Mouse (Mus musculus) heart, embryonic 12.5 days (tissue): ENCODE results near the gene Ier5. TPM values are rescaled to one million over a fixed set of nuclear protein-coding genes. Genes with fewer than 3 reads are reported as not detected.
A peak's percentile ranks its signal among the peaks of the same experiment; 100 is the strongest.

Experiments used
- ATAC-seq: fragments of 200-750 bp; cut with Nextera tagmentation; 2 replicates; pipeline ENCODE4 v1.8.0; 2017; ENCODE audit warnings: moderate TSS enrichment, moderate library complexity; ENCODE audit not compliant: insufficient number of reproducible peaks, low FRiP score
- H3K27ac ChIP-seq: fragments of 300-500 bp; sonication (generic); 2 replicates; pipeline ENCODE4 v1.5.1; 2016; ENCODE audit warnings: mild to moderate bottlenecking, moderate library complexity; ENCODE audit not compliant: poor library complexity, severe bottlenecking
- H3K27me3 ChIP-seq: fragments of 300-500 bp; sonication (generic); replicated peaks from 2 replicates; pipeline ENCODE4 v1.6.1; 2016; ENCODE audit warnings: mild to moderate bottlenecking, moderate library complexity
- H3K36me3 ChIP-seq: fragments of 300-500 bp; sonication (generic); 2 replicates; pipeline ENCODE4 v1.6.1; 2016; ENCODE audit warnings: mild to moderate bottlenecking, moderate library complexity
- H3K4me1 ChIP-seq: fragments of 300-500 bp; sonication (generic); replicated peaks from 2 replicates; pipeline ENCODE4 v1.6.1; 2016; ENCODE audit warnings: mild to moderate bottlenecking
- H3K4me2 ChIP-seq: fragments of 300-500 bp; sonication (generic); 2 replicates; pipeline ENCODE4 v1.6.1; 2016; ENCODE audit warnings: mild to moderate bottlenecking, moderate library complexity
- H3K4me3 ChIP-seq: fragments of 300-500 bp; sonication (generic); 2 replicates; pipeline ENCODE4 v1.5.1; 2016; ENCODE audit warnings: mild to moderate bottlenecking
- H3K9ac ChIP-seq: fragments of 300-500 bp; sonication (generic); 2 replicates; pipeline ENCODE4 v1.6.1; 2016; ENCODE audit warnings: mild to moderate bottlenecking, moderate library complexity
- H3K9me3 ChIP-seq: fragments of 300-500 bp; sonication (generic); replicated peaks from 2 replicates; pipeline ENCODE4 v1.6.1; 2016; ENCODE audit warnings: mild to moderate bottlenecking, moderate library complexity
- WGBS: fragments of 180-500 bp; shearing (Covaris S2); methylation state at CpG from one replicate; pipeline ENCODE4 v1.1.7; 2016; 5-methylcytosine and 5-hydroxymethylcytosine counted together
- polyA plus RNA-seq: library from polyadenylated mRNA; unstranded; fragments of >200 nt; fragmentation: Nextera tagmentation; extraction: Ambion mirVana; gene quantifications from 2 replicates; pipeline ENCODE4 v1.2.1, GENCODE M21; 2016

Ier5 gene
- polyA plus RNA-seq, 1 experiment from 2014 or later = 8.9 TPM

GRCm38 (mm10) chr1:155062963-155063362 is 36.5 kb downstream of the Ier5 start:
- H3K27ac ChIP-seq = no peak overlapping the region
- H3K4me2 ChIP-seq = no peak overlapping the region
- H3K9me3 ChIP-seq = no peaks in the 10 kb centered on the region
- no peaks in the 10 kb centered on the region for H3K36me3 ChIP-seq
- H3K9ac ChIP-seq = no peak overlapping the region; the same call in 1 of the 2 replicates
- H3K4me1 ChIP-seq = peaks cover 50% of the 10 kb centered on the region
- H3K27me3 ChIP-seq = 0 out of 2 replicates have a peak, but pooled peaks cover 4% of the 10 kb centered on the region
- 95% methylated on average over 4 of the region's 4 CpGs for WGBS
- H3K4me3 ChIP-seq = no peak overlapping the region
- no peak for ATAC-seq

DNA sequence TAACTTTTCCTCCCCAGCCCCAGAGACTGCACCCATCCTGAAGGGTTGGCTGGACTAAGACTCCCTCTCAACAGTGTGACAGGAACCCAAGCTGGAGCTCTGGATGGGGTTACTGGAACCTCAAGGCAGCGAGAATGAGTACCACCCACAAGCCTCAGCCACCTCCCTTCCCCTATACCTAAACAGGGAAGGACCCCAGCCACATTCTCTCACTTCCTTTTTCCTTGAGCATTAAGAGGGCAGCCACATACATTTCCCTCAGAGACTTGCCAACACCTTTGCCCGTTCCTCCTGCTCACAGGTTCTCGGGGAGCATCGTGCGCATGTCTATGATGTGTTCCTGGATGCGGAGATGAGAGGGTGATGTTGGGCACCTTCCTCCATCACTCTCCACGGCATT is 37.4 kb downstream of the Ier5 start:
- 0 out of 2 replicates have a peak, but pooled peaks cover 4% of the 10 kb centered on the region for H3K27me3 ChIP-seq
- 82% methylated on average over 7 of the region's 7 CpGs for WGBS
- no peak for ATAC-seq

DNA sequence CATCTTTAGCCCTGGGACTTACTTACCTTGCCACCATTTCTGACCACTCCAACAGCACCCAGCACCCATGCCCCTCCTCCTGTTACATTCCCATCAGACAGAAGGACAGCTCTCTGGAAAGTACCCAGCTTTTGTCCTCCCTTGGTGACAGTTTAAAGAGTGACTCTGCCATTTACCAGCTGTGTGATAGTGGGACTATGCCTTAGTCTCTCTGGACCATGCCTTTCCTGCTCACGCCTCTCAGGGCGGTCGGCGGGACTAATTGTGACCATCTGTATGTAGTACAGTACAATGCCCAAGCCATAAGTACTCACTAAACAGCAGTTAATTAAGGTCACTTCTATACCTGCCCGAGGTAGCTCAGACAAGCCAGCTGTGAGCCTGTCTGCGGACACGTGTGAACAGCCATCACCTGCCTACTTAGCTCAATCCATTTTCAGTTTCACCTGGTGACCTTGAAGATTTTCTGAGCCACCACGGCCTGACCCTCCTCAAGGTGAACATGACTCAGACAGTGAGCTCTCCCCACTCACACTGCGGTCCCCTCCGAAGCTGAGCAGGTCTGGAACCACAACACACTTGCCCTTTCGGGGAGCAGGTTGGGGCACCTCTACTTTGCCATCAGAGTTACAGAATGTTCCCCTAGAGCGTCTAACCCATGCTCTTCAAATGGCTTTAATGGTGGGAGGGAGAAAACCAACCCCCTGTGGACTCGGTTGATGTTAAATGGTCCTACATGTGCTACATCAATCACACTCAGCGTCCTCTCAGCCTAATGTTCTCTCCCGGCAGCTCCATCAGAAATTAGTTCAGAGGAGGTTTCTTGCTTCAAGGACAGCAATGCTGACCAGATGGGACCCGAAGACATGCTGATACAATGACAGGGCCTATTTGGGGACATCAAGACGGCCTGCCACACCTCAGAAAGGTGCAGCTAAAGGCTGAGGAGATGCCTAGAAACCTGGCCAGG is 38.3 kb downstream of the Ier5 start:
- H3K9ac ChIP-seq = peak overlapping the region; percentile 32; the same call in 1 of the 2 replicates
- ATAC-seq = no peak
- peaks cover 52% of the 10 kb centered on the region for H3K4me1 ChIP-seq
- H3K27ac ChIP-seq = peak overlapping the region; percentile 81; the same call in 1 of the 2 replicates
- H3K36me3 ChIP-seq = no peaks in the 10 kb centered on the region
- WGBS = 73% methylated on average over 17 of the region's 17 CpGs
- no peak overlapping the region for H3K4me3 ChIP-seq
- no peaks in the 10 kb centered on the region for H3K9me3 ChIP-seq
- H3K27me3 ChIP-seq = 0 out of 2 replicates have a peak, but pooled peaks cover 4% of the 10 kb centered on the region
- no peak overlapping the region for H3K4me2 ChIP-seq

More for the DNA sequence above, 37.4 kb downstream of the Ier5 start:
- Histone ChIP-seq H3K4me2 (no peak overlapping the region), H3K36me3 (no peaks in the 10 kb centered on the region), H3K9me3 (no peaks in the 10 kb centered on the region), H3K4me1 (peaks cover 50% of the 10 kb centered on the region), H3K4me3 (no peak overlapping the region), H3K27ac (no peak overlapping the region), H3K9ac (no peak overlapping the region)

GRCm38 (mm10) chr1:155060261-155060660 is 39.2 kb downstream of the Ier5 start:
- Histone ChIP-seq H3K9ac (peak overlapping the region; percentile 32; the same call in 1 of the 2 replicates), H3K4me1 (peaks cover 53% of the 10 kb centered on the region), H3K9me3 (no peaks in the 10 kb centered on the region), H3K4me2 (no peak overlapping the region), H3K27ac (peak overlapping the region; percentile 81), H3K36me3 (no peaks in the 10 kb centered on the region), H3K27me3 (0 out of 2 replicates have a peak, but pooled peaks cover 4% of the 10 kb centered on the region), H3K4me3 (no peak overlapping the region)
- WGBS = 52% methylated on average over 5 of the region's 5 CpGs
- ATAC-seq = no peak

DNA sequence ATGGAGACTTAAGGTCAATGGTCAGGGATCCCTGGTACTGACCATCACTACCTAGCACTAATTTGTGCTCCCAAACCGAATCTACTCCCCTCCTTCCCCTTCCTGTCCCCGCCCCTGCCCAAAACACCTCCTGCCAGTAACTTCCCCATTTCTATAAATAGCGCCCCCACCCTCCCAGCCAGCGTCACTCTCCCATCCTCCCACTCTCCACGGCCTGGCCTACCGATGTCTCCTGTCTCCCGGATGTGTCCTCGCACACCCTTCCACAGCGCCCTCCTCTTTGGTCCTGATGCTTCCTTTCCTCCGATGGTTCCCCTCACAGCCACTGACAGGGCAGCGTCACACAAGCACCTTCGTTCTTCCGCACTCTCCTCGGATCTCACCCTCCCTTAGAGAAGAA is 39.9 kb downstream of the Ier5 start:
- Histone ChIP-seq H3K9me3 (no peaks in the 10 kb centered on the region), H3K36me3 (no peaks in the 10 kb centered on the region), H3K4me2 (peak overlapping the region; percentile 13), H3K4me1 (peaks cover 54% of the 10 kb centered on the region), H3K27me3 (0 out of 2 replicates have a peak, but pooled peaks cover 4% of the 10 kb centered on the region), H3K27ac (peak overlapping the region; percentile 81), H3K9ac (peak overlapping the region; percentile 43; the same call in 1 of the 2 replicates), H3K4me3 (no peak overlapping the region)
- WGBS = 7% methylated on average over 14 of the region's 14 CpGs
- ATAC-seq = peak; percentile 75

DNA sequence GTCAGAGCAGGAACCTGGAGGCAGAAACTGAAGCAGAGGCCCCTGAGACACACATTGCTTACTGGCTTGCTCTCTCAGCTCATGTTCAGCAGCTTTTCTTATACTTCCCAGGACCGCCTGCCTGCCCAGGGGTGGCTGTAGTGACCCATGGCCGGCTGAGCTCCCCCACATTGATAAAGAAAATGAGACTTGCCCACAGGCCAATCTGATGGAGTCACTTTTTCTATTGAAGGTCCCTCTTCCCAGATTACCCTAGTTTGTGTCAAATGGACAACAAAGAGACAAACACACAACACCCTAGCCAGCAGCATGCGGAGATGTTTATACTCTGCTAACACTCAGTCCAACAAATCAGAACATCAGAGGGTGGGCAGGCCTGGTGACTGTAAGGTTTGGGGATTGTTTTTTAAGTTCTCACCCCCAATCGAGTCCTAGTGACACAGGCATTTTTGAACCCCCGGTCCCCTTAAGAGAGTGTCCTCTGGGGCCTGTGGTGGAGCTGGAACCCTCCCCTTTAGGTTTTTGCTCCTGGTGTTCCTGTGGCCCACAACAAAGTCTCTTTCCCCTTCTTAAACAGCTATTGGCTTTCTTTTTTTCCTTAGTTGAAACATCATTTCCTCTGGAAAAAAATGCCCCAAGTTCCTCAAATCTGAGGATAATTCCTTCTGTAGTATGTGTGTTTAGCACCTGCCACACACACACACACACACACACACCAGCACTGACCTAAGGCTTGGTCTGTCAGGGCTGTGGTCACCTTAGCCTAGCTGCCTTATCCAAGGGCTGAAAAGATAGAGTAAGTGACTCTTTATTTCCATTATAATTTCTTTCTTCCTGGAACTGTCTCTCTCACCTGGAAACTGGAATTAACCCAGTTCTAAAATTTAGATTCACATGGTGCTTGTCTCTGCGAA is 41.1 kb downstream of the Ier5 start:
- 0 out of 2 replicates have a peak, but pooled peaks cover 4% of the 10 kb centered on the region for H3K27me3 ChIP-seq
- ATAC-seq = no peak
- H3K9me3 ChIP-seq = no peaks in the 10 kb centered on the region
- H3K4me2 ChIP-seq = no peak overlapping the region
- WGBS = 66% methylated on average over 6 of the region's 6 CpGs
- H3K4me1 ChIP-seq = peaks cover 55% of the 10 kb centered on the region
- peak overlapping the region; percentile 43; the same call in 1 of the 2 replicates for H3K9ac ChIP-seq
- H3K4me3 ChIP-seq = no peak overlapping the region
- H3K36me3 ChIP-seq = no peaks in the 10 kb centered on the region
- peak overlapping the region; percentile 81 for H3K27ac ChIP-seq

DNA sequence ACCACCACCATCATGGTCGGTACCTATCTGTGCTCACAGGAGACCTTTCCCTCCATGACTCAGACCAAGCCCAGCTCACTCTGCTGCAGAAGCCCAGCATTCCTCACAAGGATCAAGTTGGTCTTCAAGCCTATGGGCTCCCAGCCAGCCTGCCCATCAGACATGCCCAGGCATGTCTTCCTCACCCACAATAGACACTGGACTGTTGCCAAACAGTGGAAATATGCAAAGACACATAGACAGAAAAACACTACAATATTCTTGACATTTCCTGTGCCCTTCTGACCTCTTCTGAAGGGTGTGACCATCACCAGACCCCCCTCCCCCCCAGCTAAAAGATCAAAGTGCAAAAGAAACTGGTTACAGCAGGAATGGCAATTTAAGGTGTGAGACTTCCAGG is 43.3 kb downstream of the Ier5 start:
- 74% methylated on average over 1 of the region's 1 CpGs for WGBS
- no peak overlapping the region for H3K4me3 ChIP-seq
- no peaks in the 10 kb centered on the region for H3K9me3 ChIP-seq
- no peak overlapping the region for H3K27ac ChIP-seq
- peaks cover 76% of the 10 kb centered on the region for H3K4me1 ChIP-seq
- ATAC-seq = no peak
- H3K36me3 ChIP-seq = no peaks in the 10 kb centered on the region
- no peak overlapping the region for H3K9ac ChIP-seq
- no peaks in the 10 kb centered on the region for H3K27me3 ChIP-seq
- H3K4me2 ChIP-seq = no peak overlapping the region

- H3K9ac ChIP-seq = no peak overlapping the region
- peaks cover 76% of the 10 kb centered on the region for H3K4me1 ChIP-seq
- 42% methylated on average over 3 of the region's 3 CpGs for WGBS
- no peak overlapping the region for H3K4me2 ChIP-seq
- no peaks in the 10 kb centered on the region for H3K36me3 ChIP-seq
- peak overlapping the region; percentile 45; the same call in 1 of the 2 replicates for H3K27ac ChIP-seq
- H3K27me3 ChIP-seq = no peaks in the 10 kb centered on the region
- H3K4me3 ChIP-seq = no peak overlapping the region
- no peak for ATAC-seq
- no peaks in the 10 kb centered on the region for H3K9me3 ChIP-seq
Observed at GRCm38 (mm10) chr1:155055041-155055440, 44.4 kb downstream of the Ier5 start.

DNA sequence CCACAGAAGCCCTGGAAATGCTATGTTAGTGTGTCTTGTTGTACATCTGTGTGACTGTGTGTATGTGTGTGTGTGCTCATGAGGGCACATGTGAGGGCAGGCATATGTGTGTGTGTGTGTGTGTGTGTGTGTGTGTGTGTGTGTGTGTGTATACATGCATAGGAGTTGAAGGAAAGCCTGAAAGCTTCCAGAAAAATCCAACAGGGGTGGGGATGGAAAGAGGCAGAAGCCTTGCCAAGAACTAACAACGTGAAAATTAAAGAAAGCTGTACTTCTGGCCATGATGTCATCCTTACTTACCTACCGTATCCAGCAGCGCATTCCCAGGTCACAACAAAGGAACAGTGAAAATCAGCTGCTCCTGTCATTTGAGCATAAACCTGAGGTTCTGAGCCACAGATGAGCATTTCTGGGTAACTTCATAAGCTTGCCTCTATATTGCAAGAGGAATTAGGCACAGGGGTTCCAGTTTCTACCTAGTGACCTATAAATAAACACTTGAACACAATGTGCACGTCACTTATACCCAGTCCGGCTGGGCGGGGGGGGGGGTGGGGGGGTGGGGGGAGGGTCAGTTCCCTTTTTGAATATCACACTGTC is 45.0 kb downstream of the Ier5 start:
- Histone ChIP-seq H3K4me1 (peaks cover 76% of the 10 kb centered on the region), H3K27ac (0 out of 2 replicates have a peak overlapping the region, but pooled peaks have one; percentile 45)

GRCm38 (mm10) chr1:155053296-155053695 is 46.1 kb downstream of the Ier5 start:
- ATAC-seq = no peak
- 0 out of 2 replicates have a peak overlapping the region, but pooled peaks have one; percentile 28 for H3K9ac ChIP-seq
- WGBS = 73% methylated on average over 1 of the region's 1 CpGs
- no peaks in the 10 kb centered on the region for H3K36me3 ChIP-seq
- H3K4me3 ChIP-seq = no peak overlapping the region
- peak overlapping the region; percentile 75 for H3K27ac ChIP-seq
- H3K4me2 ChIP-seq = peak overlapping the region; percentile 1; the same call in 1 of the 2 replicates
- peaks cover 69% of the 10 kb centered on the region for H3K4me1 ChIP-seq
- no peaks in the 10 kb centered on the region for H3K27me3 ChIP-seq
- no peaks in the 10 kb centered on the region for H3K9me3 ChIP-seq

More for the DNA sequence above, 45.0 kb downstream of the Ier5 start:
- no peaks in the 10 kb centered on the region for H3K9me3 ChIP-seq
- 45% methylated on average over 6 of the region's 6 CpGs for WGBS
- ATAC-seq = no peak
- H3K27me3 ChIP-seq = no peaks in the 10 kb centered on the region
- no peak overlapping the region for H3K4me2 ChIP-seq
- no peaks in the 10 kb centered on the region for H3K36me3 ChIP-seq
- no peak overlapping the region for H3K9ac ChIP-seq
- no peak overlapping the region for H3K4me3 ChIP-seq
